Mouse (Mus musculus) cerebellum, postnatal 10 days (tissue): ENCODE measurements around the gene Actl7b.

ENCODE experiments used
- DNase-seq, 2 experiments: peaks; one replicate each; pipeline ENCODE4 v3.0.0; 2021; ENCODE audit warnings: mixed read lengths in 2 of 2

The Actl7b gene

GRCm38 (mm10) chr4:56702234-56702633, 39.0 kb downstream of the Actl7b start:
- DNase-seq, result no peak

- no peak for DNase-seq
These were observed 42.6 kb downstream of the Actl7b start for GRCm38 (mm10) chr4:56698671-56699070.

GRCm38 (mm10) chr4:56696401-56696800, 44.8 kb downstream of the Actl7b start:
- DNase-seq, result no peak
